Mouse (Mus musculus): ENCODE measurements around the gene Mmp28. TPM values are rescaled to one million over a fixed set of nuclear protein-coding genes. Genes with fewer than 3 reads are reported as not detected.
A peak's percentile ranks its signal among the peaks of the same experiment; 100 is the strongest.

Mmp28 gene
- 0.57 and 0.58 TPM in 2 replicates for polyA plus RNA-seq (2012; ENCODE audit: insufficient read depth, insufficient read length, missing spikeins)

GRCm38 (mm10) chr11:83462711-83463244 is at the start of gene Mmp28:
Mmp28 (minus strand) TSS chr11:83463071.
- Histone ChIP-seq H3K4me1 (ENCODE audit: control insufficient read depth, insufficient read depth, low read length) (peaks cover 17% of the 10 kb centered on the region), H3K27ac (ENCODE audit: insufficient read depth, low read depth, low read length) (no peak within 1 kb of the TSS), H3K4me3 (ENCODE audit: insufficient read depth, low read length) (peak within 1 kb of the TSS; percentile 74)
- TF ChIP-seq POLR2A (IDR thresholded peaks at IDR 0.05; ENCODE audit: borderline replicate concordance, low read depth, low read length) (no peak), CTCF (IDR thresholded peaks at IDR 0.05; ENCODE audit: low read depth, low read length) (no peak)

- TF ChIP-seq POLR2A (IDR thresholded peaks at IDR 0.05; ENCODE audit: borderline replicate concordance, low read depth, low read length) (no peak), CTCF (IDR thresholded peaks at IDR 0.05; ENCODE audit: low read depth, low read length) (no peak)
- no peak overlapping the region for H3K27ac ChIP-seq (ENCODE audit: insufficient read depth, low read depth, low read length)
- H3K4me3 ChIP-seq (ENCODE audit: insufficient read depth, low read length), result no peak overlapping the region
- H3K4me1 ChIP-seq (ENCODE audit: control insufficient read depth, insufficient read depth, low read length), result peaks cover 9% of the 10 kb centered on the region; the same call in 1 of the 2 replicates
These were observed 46.6 kb upstream of the Mmp28 start for GRCm38 (mm10) chr11:83509521-83509920.

- no peak overlapping the region for H3K4me3 ChIP-seq (ENCODE audit: insufficient read depth, low read length)
- H3K27ac ChIP-seq (ENCODE audit: insufficient read depth, low read depth, low read length), result no peak overlapping the region
- peaks cover 3% of the 10 kb centered on the region; the same call in 1 of the 2 replicates for H3K4me1 ChIP-seq (ENCODE audit: control insufficient read depth, insufficient read depth, low read length)
- no peak for TF ChIP-seq POLR2A (IDR thresholded peaks at IDR 0.05; ENCODE audit: borderline replicate concordance, low read depth, low read length)
- no peak for TF ChIP-seq CTCF (IDR thresholded peaks at IDR 0.05; ENCODE audit: low read depth, low read length)
These were observed 41.4 kb upstream of the Mmp28 start for GRCm38 (mm10) chr11:83504308-83504707.

- no peaks in the 10 kb centered on the region for H3K4me1 ChIP-seq (ENCODE audit: control insufficient read depth, insufficient read depth, low read length)
- TF ChIP-seq POLR2A (IDR thresholded peaks at IDR 0.05; ENCODE audit: borderline replicate concordance, low read depth, low read length) (no peak), CTCF (IDR thresholded peaks at IDR 0.05; ENCODE audit: low read depth, low read length) (no peak)
- H3K4me3 ChIP-seq (ENCODE audit: insufficient read depth, low read length), result no peak overlapping the region
- H3K27ac ChIP-seq (ENCODE audit: insufficient read depth, low read depth, low read length), result no peak overlapping the region
These were observed 32.7 kb upstream of the Mmp28 start for GRCm38 (mm10) chr11:83495571-83495970.

- Histone ChIP-seq H3K27ac (ENCODE audit: insufficient read depth, low read depth, low read length) (no peak overlapping the region), H3K4me3 (ENCODE audit: insufficient read depth, low read length) (no peak overlapping the region), H3K4me1 (ENCODE audit: control insufficient read depth, insufficient read depth, low read length) (no peaks in the 10 kb centered on the region)
- no peak for TF ChIP-seq CTCF (IDR thresholded peaks at IDR 0.05; ENCODE audit: low read depth, low read length)
These were observed 28.6 kb upstream of the Mmp28 start for GRCm38 (mm10) chr11:83491488-83491887.

- Histone ChIP-seq H3K4me3 (ENCODE audit: insufficient read depth, low read length) (peak overlapping the region; percentile 85), H3K4me1 (ENCODE audit: control insufficient read depth, insufficient read depth, low read length) (peaks cover 11% of the 10 kb centered on the region), H3K27ac (ENCODE audit: insufficient read depth, low read depth, low read length) (peak overlapping the region; percentile 64)
- TF ChIP-seq POLR2A (IDR thresholded peaks at IDR 0.05; ENCODE audit: borderline replicate concordance, low read depth, low read length) (no peak), CTCF (IDR thresholded peaks at IDR 0.05; ENCODE audit: low read depth, low read length) (no peak)
These were observed 10.6 kb upstream of the Mmp28 start for GRCm38 (mm10) chr11:83473235-83474016.

- peak within 1 kb of the TSS; percentile 87 for H3K27ac ChIP-seq (ENCODE audit: insufficient read depth, low read depth, low read length)
- peak; percentile 94 for TF ChIP-seq CTCF (IDR thresholded peaks at IDR 0.05; ENCODE audit: low read depth, low read length)
- no peak for TF ChIP-seq POLR2A (IDR thresholded peaks at IDR 0.05; ENCODE audit: borderline replicate concordance, low read depth, low read length)
- peak within 1 kb of the TSS; percentile 85 for H3K4me3 ChIP-seq (ENCODE audit: insufficient read depth, low read length)
- peaks cover 11% of the 10 kb centered on the region for H3K4me1 ChIP-seq (ENCODE audit: control insufficient read depth, insufficient read depth, low read length)
These were observed 9.7 kb upstream of the Mmp28 start, which contains the start of gene Taf15 for GRCm38 (mm10) chr11:83472324-83473234. Taf15 (plus strand) TSS chr11:83473086.

GRCm38 (mm10) chr11:83471766-83472165 is 8.9 kb upstream of the Mmp28 start:
- H3K4me3 ChIP-seq (ENCODE audit: insufficient read depth, low read length), result no peak overlapping the region
- H3K27ac ChIP-seq (ENCODE audit: insufficient read depth, low read depth, low read length), result no peak overlapping the region
- TF ChIP-seq CTCF (IDR thresholded peaks at IDR 0.05; ENCODE audit: low read depth, low read length) (no peak), POLR2A (IDR thresholded peaks at IDR 0.05; ENCODE audit: borderline replicate concordance, low read depth, low read length) (no peak)
- H3K4me1 ChIP-seq (ENCODE audit: control insufficient read depth, insufficient read depth, low read length), result peaks cover 11% of the 10 kb centered on the region

- Histone ChIP-seq H3K4me1 (ENCODE audit: control insufficient read depth, insufficient read depth, low read length) (peaks cover 8% of the 10 kb centered on the region), H3K4me3 (ENCODE audit: insufficient read depth, low read length) (no peak overlapping the region), H3K27ac (ENCODE audit: insufficient read depth, low read depth, low read length) (no peak overlapping the region)
- TF ChIP-seq CTCF (IDR thresholded peaks at IDR 0.05; ENCODE audit: low read depth, low read length), result no peak
- no peak for TF ChIP-seq POLR2A (IDR thresholded peaks at IDR 0.05; ENCODE audit: borderline replicate concordance, low read depth, low read length)
These were observed 5.9 kb upstream of the Mmp28 start for GRCm38 (mm10) chr11:83468765-83469164.
